In the genomic region with DNA sequence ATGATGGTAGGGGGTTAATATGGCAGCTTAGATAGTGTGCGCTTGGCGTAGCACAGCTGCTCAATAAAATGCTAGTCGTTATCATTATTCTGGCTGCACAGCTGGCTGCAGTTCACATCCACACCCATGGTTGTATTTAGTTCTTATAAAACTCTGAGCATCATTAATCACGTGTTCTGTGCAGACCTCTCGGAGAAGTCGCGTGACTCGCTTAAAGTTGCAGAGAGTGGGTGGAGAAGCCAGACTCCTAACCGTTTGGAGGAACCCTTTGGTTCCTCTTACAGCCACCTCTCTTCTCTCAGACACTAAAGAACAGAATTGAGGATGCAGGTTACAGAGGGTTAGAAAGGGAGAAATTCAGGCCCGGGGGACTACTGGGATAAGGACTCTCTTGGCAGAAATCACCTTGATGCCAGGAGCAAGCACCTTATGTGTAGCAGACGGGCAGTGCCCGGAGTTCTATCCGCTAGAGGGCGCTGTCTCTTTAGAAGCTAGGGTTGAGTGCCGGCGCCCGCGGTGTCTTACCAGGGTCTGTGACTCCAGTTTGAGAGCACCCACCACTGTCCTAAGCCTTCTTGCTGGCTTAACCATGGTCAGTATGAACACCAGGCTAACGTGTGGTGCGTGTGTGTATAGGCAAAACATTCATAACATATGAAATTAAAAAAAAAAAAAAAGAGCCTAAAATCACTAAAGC, we compare ENCODE assay signal across 8 mouse cellular contexts. TPM values are rescaled to one million over a fixed set of nuclear protein-coding genes. Genes with fewer than 3 reads are reported as not detected.
A peak's percentile ranks its signal among the peaks of the same experiment; 100 is the strongest.
DNase-seq lines count a peak whose midpoint lies in the region; ATAC-seq and TF ChIP-seq lines count a peak whose summit lies in the region.

No protein-coding gene starts in this region.

- no peak for ATAC-seq in embryonic facial prominence, embryonic 11.5 days (replicated peaks; ENCODE audit: insufficient number of reproducible peaks, low FRiP score, low TSS enrichment, low read depth)
- no peak for ATAC-seq in heart, embryonic 11.5 days (replicated peaks; ENCODE audit: insufficient number of reproducible peaks, low FRiP score, low TSS enrichment)
- peak; percentile 56; the same call in 1 of the 2 replicates for ATAC-seq in kidney, postnatal 0 days (replicated peaks; ENCODE audit: low FRiP score, low read depth)
- peak; percentile 52; the same call in 1 of the 2 replicates for ATAC-seq in liver, embryonic 12.5 days
- ATAC-seq in stomach, embryonic 16.5 days (ENCODE audit: insufficient read depth, low FRiP score): peak; percentile 49; the same call in 1 of the 2 replicates

- H3K27me3 ChIP-seq in embryonic facial prominence, embryonic 11.5 days (ENCODE audit: control insufficient read depth, insufficient read depth, low read length): no peaks in the 10 kb centered on the region
- peaks cover 2% of the 10 kb centered on the region; the same call in 1 of the 2 replicates for H3K27me3 ChIP-seq in heart, embryonic 11.5 days (ENCODE audit: control insufficient read depth, insufficient read depth, low read length)
- no peaks in the 10 kb centered on the region for H3K27me3 ChIP-seq in kidney, postnatal 0 days (ENCODE audit: insufficient read depth, low read length)
- peaks cover 7% of the 10 kb centered on the region; the same call in 1 of the 2 replicates for H3K27me3 ChIP-seq in liver, embryonic 12.5 days (replicated peaks)
- H3K27me3 ChIP-seq in stomach, embryonic 16.5 days (ENCODE audit: control insufficient read depth, insufficient read depth, low read length): no peaks in the 10 kb centered on the region

- TF ChIP-seq CTCF in kidney, postnatal 0 days (IDR thresholded peaks at IDR 0.05; ENCODE audit: low read depth): peak; percentile 73

- no peaks in the 10 kb centered on the region for H3K36me3 ChIP-seq in embryonic facial prominence, embryonic 11.5 days (replicated peaks; ENCODE audit: control insufficient read depth, insufficient read depth, low read depth, low read length)
- no peaks in the 10 kb centered on the region for H3K36me3 ChIP-seq in heart, embryonic 11.5 days (ENCODE audit: control insufficient read depth, insufficient read depth, low read length)
- H3K36me3 ChIP-seq in kidney, postnatal 0 days (ENCODE audit: insufficient read depth, low read length): no peaks in the 10 kb centered on the region
- H3K36me3 ChIP-seq in liver, embryonic 12.5 days: no peaks in the 10 kb centered on the region
- no peaks in the 10 kb centered on the region for H3K36me3 ChIP-seq in stomach, embryonic 16.5 days (ENCODE audit: control insufficient read depth, insufficient read depth, low read length)

- DNase-seq in 3T3-L1 (ENCODE audit: low read depth, low spot score): peak; percentile 37
- DNase-seq in adrenal gland, postnatal 14 days: peak; percentile 91
- DNase-seq in embryonic facial prominence, embryonic 11.5 days (ENCODE audit: low spot score): peak; percentile 83
- DNase-seq in kidney, postnatal 0 days (ENCODE audit: low spot score): peak; percentile 86
- DNase-seq in neural tube, embryonic 10.5 days (ENCODE audit: extremely low spot score, low spot score): peak; percentile 80

- H3K27ac ChIP-seq in embryonic facial prominence, embryonic 11.5 days (replicated peaks; ENCODE audit: low read depth, low read length): no peak overlapping the region
- H3K27ac ChIP-seq in heart, embryonic 11.5 days (ENCODE audit: low read depth, low read length): no peak overlapping the region
- no peak overlapping the region for H3K27ac ChIP-seq in kidney, postnatal 0 days
- H3K27ac ChIP-seq in liver, embryonic 12.5 days: no peak overlapping the region
- H3K27ac ChIP-seq in stomach, embryonic 16.5 days (ENCODE audit: low read length): no peak overlapping the region

- no peaks in the 10 kb centered on the region for H3K9me3 ChIP-seq in embryonic facial prominence, embryonic 11.5 days (replicated peaks; ENCODE audit: control insufficient read depth, low read length)
- no peaks in the 10 kb centered on the region for H3K9me3 ChIP-seq in heart, embryonic 11.5 days (replicated peaks; ENCODE audit: control insufficient read depth, low read length)
- no peaks in the 10 kb centered on the region for H3K9me3 ChIP-seq in kidney, postnatal 0 days (replicated peaks; ENCODE audit: low read length)
- H3K9me3 ChIP-seq in liver, embryonic 12.5 days (replicated peaks): no peaks in the 10 kb centered on the region
- H3K9me3 ChIP-seq in stomach, embryonic 16.5 days (replicated peaks; ENCODE audit: control insufficient read depth, low read length): no peaks in the 10 kb centered on the region

- H3K4me3 ChIP-seq in embryonic facial prominence, embryonic 11.5 days (ENCODE audit: low read depth, low read length): no peak overlapping the region
- H3K4me3 ChIP-seq in heart, embryonic 11.5 days (ENCODE audit: low read depth, low read length): no peak overlapping the region
- no peak overlapping the region for H3K4me3 ChIP-seq in kidney, postnatal 0 days (replicated peaks; ENCODE audit: low read depth, low read length)
- H3K4me3 ChIP-seq in liver, embryonic 12.5 days: no peak overlapping the region; the same call in 1 of the 2 replicates
- peak overlapping the region; percentile 26; the same call in 1 of the 2 replicates for H3K4me3 ChIP-seq in stomach, embryonic 16.5 days (replicated peaks; ENCODE audit: low read length)

- no peaks in the 10 kb centered on the region for H3K4me1 ChIP-seq in embryonic facial prominence, embryonic 11.5 days (ENCODE audit: control insufficient read depth, insufficient read depth, low read length)
- H3K4me1 ChIP-seq in heart, embryonic 11.5 days (ENCODE audit: control insufficient read depth, insufficient read depth, low read length): peaks cover 8% of the 10 kb centered on the region
- no peaks in the 10 kb centered on the region for H3K4me1 ChIP-seq in kidney, postnatal 0 days (replicated peaks; ENCODE audit: insufficient read depth, low read length)
- peaks cover 11% of the 10 kb centered on the region for H3K4me1 ChIP-seq in liver, embryonic 12.5 days
- peaks cover 7% of the 10 kb centered on the region for H3K4me1 ChIP-seq in stomach, embryonic 16.5 days (ENCODE audit: control insufficient read depth, insufficient read depth, low read length)

- H3K4me2 ChIP-seq in embryonic facial prominence, embryonic 11.5 days (ENCODE audit: low read depth, low read length): no peak overlapping the region
- peak overlapping the region; percentile 43 for H3K4me2 ChIP-seq in heart, embryonic 11.5 days
- H3K4me2 ChIP-seq in kidney, postnatal 0 days (ENCODE audit: low read length): peak overlapping the region; percentile 30; the same call in 1 of the 2 replicates
- H3K4me2 ChIP-seq in liver, embryonic 12.5 days: peak overlapping the region; percentile 50
- peak overlapping the region; percentile 44 for H3K4me2 ChIP-seq in stomach, embryonic 16.5 days (ENCODE audit: low read depth, low read length)

- 47% methylated on average over 20 of the region's 20 CpGs for WGBS in embryonic facial prominence, embryonic 11.5 days
- 39% methylated on average over 20 of the region's 20 CpGs for WGBS in heart, embryonic 11.5 days (ENCODE audit: insufficient replicate concordance)
- WGBS in kidney, postnatal 0 days: 33% methylated on average over 20 of the region's 20 CpGs
- WGBS in liver, embryonic 12.5 days (ENCODE audit: insufficient replicate concordance): 30% methylated on average over 20 of the region's 20 CpGs
- WGBS in stomach, embryonic 16.5 days: 27% methylated on average over 20 of the region's 20 CpGs

- no peak overlapping the region for H3K9ac ChIP-seq in embryonic facial prominence, embryonic 11.5 days (replicated peaks; ENCODE audit: low read length)
- H3K9ac ChIP-seq in heart, embryonic 11.5 days (ENCODE audit: low read depth, low read length): no peak overlapping the region
- H3K9ac ChIP-seq in kidney, postnatal 0 days (ENCODE audit: low read depth, low read length): no peak overlapping the region
- H3K9ac ChIP-seq in liver, embryonic 12.5 days: no peak overlapping the region
- H3K9ac ChIP-seq in stomach, embryonic 16.5 days (ENCODE audit: low read length): no peak overlapping the region

RNA-seq across cellular contexts. Expression of a gene that starts 16.5 kb away (rescaled TPM):
- total RNA-seq in adrenal gland, postnatal 14 days (2021): 0.26 and 4.2 TPM in 2 replicates
- polyA plus RNA-seq in embryonic facial prominence, embryonic 11.5 days (2014; fragmentation: Nextera tagmentation; extraction: Ambion mirVana): not detected in 2 replicates
- polyA plus RNA-seq in heart, embryonic 11.5 days (2014; fragmentation: Nextera tagmentation; extraction: Ambion mirVana): 0.10 TPM in 1 of 2 replicates, not detected in the other
- 322 and 401 TPM in 2 replicates for polyA plus RNA-seq in kidney, postnatal 0 days (2015; fragmentation: Nextera tagmentation; extraction: Ambion mirVana)
- polyA plus RNA-seq in liver, embryonic 12.5 days (2016; fragmentation: Nextera tagmentation; extraction: Ambion mirVana): 6.1 and 6.4 TPM in 2 replicates
- 4.6 and 5.2 TPM in 2 replicates for polyA plus RNA-seq in stomach, embryonic 16.5 days (2015; fragmentation: Nextera tagmentation; extraction: Ambion mirVana)

RNA-seq across cellular contexts. Expression of a gene that starts 16.6 kb away (rescaled TPM):
- total RNA-seq in adrenal gland, postnatal 14 days (2021): not detected in 2 replicates
- 0.22 TPM in 1 of 2 replicates, not detected in the other for polyA plus RNA-seq in embryonic facial prominence, embryonic 11.5 days (2014; fragmentation: Nextera tagmentation; extraction: Ambion mirVana)
- 0.14 TPM in 1 of 2 replicates, not detected in the other for polyA plus RNA-seq in heart, embryonic 11.5 days (2014; fragmentation: Nextera tagmentation; extraction: Ambion mirVana)
- 0.06 and 0.09 TPM in 2 replicates for polyA plus RNA-seq in kidney, postnatal 0 days (2015; fragmentation: Nextera tagmentation; extraction: Ambion mirVana)
- polyA plus RNA-seq in liver, embryonic 12.5 days (2016; fragmentation: Nextera tagmentation; extraction: Ambion mirVana): 0.08 and 0.13 TPM in 2 replicates
- 0.20 and 0.30 TPM in 2 replicates for polyA plus RNA-seq in stomach, embryonic 16.5 days (2015; fragmentation: Nextera tagmentation; extraction: Ambion mirVana)

Comparison
In these comparisons a context has a peak if more than half of its experiments do, and no peak if none do; other contexts are left out.
1. DNase-seq: peak in every context shown above with its lines; median percentile 91 in adrenal gland, postnatal 14 days; 86 in kidney, postnatal 0 days; 83 in embryonic facial prominence, embryonic 11.5 days; 80 in neural tube, embryonic 10.5 days; 37 in 3T3-L1.
2. ATAC-seq: peak in kidney, postnatal 0 days (single experiment), liver, embryonic 12.5 days (single experiment) and stomach, embryonic 16.5 days (single experiment); none in embryonic facial prominence, embryonic 11.5 days (single experiment) and heart, embryonic 11.5 days (single experiment).
3. RNA of a gene that starts 16.5 kb away (polyA plus RNA-seq): 322 to 401 TPM in kidney, postnatal 0 days; 6.1 to 6.4 TPM in liver, embryonic 12.5 days, 4.6 to 5.2 TPM in stomach, embryonic 16.5 days, 0.10 TPM in heart, embryonic 11.5 days and not detected in embryonic facial prominence, embryonic 11.5 days; every median in the first group is over 10 times any median in the second.